Mouse (Mus musculus) kidney, postnatal 36 days (tissue): ENCODE measurements around the gene R3hdml.

Experiments used
- DNase-seq, 2 experiments: peaks; one replicate each; pipeline ENCODE4 v3.0.0; 2021 to 2022; ENCODE audit warnings: mixed read lengths in 2 of 2

The R3hdml gene

DNA sequence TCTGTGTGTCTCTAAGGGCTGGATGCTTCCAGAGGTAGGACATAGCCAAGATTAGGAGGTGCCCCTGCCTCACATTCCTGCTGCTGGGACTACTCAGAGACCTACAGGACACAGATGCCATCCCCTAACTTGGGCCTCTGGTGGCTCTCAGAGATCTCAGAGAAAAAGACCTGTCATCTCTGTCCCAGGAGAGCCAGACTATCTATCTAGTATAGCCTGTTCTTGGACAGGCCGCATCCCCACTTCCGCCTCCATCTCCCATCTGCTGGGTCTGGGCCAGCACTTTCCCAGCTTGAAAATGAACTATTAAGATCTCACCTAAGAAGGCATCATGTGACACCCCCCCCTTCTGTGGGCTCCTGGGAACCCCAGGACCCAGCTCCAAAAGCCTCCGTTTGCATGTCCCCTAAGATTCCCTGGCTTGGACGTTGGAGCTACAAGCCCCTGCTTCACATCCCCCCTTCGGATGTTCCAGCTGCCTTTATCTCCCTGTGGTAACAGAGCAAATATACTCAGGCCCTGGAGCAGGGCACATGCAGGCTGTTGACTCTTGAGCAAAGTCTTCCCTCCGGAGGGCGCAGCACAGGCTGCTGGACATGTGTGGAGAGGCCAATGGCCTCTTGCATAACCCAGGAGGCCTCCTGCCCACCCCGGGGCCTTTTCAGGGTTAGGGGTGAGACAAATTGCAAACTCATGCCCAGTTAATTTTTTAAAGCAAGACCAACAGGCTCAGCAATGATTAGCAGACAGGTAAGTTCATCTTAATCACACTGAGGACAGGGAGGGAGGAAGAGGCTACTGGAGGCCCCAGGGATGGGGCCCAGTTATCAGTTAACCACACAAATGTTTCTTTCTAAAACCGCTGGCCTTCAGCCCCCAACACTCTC, 48.4 kb downstream of the R3hdml start:
- DNase-seq: peak; percentile 83 to 90

DNA sequence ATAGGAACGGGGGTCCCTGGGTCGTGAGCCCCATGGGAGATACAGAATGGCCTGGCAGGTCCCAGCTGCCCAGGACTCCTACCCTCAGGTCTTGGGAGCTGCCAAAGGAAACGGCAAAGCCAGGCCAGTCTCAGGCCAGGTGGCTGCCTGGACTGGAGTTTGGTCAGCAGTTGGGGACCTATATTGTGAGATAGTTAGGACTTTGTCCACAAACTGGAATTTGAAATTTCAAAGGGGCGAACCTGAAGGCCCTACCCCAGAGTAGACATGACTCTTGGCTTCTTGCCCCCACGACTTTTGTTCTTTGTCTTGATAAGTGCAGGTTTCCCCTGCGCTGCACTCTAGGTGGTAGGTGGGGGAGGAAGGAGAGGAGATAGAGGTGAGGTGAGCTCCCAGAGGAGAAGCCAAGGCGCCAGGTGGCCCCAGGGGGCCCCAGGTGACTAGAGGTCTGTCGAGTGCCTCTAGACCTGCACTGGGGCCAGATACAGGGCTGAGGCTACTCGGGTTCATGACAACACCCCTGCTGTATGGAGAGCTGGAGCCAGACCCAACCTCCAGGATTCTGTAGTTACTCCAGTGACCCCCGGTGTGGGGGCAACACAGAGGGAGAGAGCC, 49.6 kb downstream of the R3hdml start:
- DNase-seq: peak; percentile 83

DNA sequence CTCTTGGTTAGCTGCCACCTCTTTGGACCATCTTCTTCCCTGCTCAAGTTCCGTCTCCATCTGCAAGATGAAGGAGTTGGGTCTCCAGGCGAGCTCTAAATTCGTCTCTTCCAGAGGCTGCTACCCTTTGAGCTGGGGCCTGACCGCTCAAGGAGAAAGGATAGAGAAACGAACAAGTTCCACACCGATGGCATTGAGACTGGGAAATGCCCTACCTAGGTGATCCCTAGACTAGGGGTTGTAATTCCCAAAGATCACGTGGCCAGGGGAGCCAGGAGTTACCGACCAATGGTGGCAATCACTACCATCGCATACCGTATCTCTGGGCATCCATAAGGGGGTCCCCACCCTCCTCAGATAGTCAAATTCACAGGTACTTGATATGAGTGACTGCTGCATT, 50.6 kb downstream of the R3hdml start:
- peak in 1 of 2 experiments; percentile 56 for DNase-seq

GRCm38 (mm10) chr2:163546623-163547318, 54.7 kb downstream of the R3hdml start:
- peak; percentile 85 to 90 for DNase-seq

DNA sequence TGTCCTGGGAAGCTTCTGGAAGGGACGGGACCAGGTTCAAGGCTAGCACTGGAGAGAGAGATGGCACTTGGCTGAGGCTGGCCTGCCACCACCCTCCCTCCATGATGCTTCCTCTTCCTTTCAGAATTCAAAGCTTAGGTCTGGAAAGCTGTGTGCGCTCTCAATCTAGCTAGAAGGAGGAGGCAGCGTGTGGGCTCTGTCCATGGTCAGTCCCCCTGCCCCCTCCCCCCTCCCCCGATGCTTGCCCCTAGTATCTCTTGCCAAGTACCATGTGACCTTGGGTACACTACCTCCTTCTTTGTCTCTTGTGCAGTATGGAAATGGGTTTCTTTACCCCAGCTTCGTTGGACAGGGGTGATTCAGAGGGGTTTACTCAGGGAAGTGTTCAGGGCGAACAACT, 56.7 kb downstream of the R3hdml start:
- DNase-seq: peak; percentile 45 to 65

DNA sequence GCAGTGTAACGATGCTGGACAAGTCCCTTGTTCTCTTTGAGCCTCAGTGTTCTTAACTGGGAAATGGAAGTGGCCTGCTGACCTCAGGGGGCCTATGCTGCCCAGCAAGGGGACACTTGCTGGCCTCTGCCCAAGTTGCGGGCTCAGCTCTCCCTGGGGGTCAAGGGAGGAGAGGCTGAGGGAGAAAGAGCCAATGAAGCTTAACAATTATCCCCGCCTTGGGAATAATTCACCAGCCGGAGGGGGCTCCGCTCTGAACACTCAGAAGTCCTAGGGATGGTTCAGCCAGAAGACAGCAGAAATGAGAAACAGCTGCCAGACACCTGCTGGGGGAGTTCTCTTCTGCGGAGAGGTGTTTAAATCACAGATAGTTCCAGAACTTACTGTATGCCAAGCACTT, 57.7 kb downstream of the R3hdml start:
- DNase-seq: peak; percentile 87 to 90
